Mouse (Mus musculus) megakaryocyte, adult 5-6 weeks (primary cell): ENCODE results near the gene Pah. TPM values are rescaled to one million over a fixed set of nuclear protein-coding genes. Genes with fewer than 3 reads are reported as not detected.

ENCODE experiments used
- total RNA-seq, 2 experiments: library from RNA; stranded (forward) in 1 of 2; stranded (reverse) in 1 of 2; fragments of 153-499, 151-499 nt in 1 of 2; fragments of 221-1000, 200-1000 nt in 1 of 2; gene quantifications; 2 replicates each; pipeline versions ENCODE4 v1.2.3 to v1.2.4; 2015 to 2017

Pah gene
- total RNA-seq, 2 experiments from 2014 or later: not detected

Other genes with a start within 250 kb of the Pah start
- gene Ascl1, start 28.1 kb upstream of the Pah start, total RNA-seq (2015): not detected in 2 replicates
- not detected in 2 replicates for gene Ascl1, start 28.1 kb upstream of the Pah start, total RNA-seq (2017)